8 mouse cellular contexts compared by ENCODE assay signal in genomic region chr17:29095201-29095733, GRCm38 (mm10). TPM values are rescaled to one million over a fixed set of nuclear protein-coding genes. Genes with fewer than 3 reads are reported as not detected.
DNase-seq lines count a peak whose midpoint lies in the region; ATAC-seq and TF ChIP-seq lines count a peak whose summit lies in the region.

No protein-coding gene starts in this region.

- H3K4me3 ChIP-seq in hindbrain, embryonic 13.5 days = peak overlapping the region; percentile 52

- H3K27me3 ChIP-seq in Patski = no peaks in the 10 kb centered on the region
- H3K27me3 ChIP-seq in hindbrain, embryonic 13.5 days = peaks cover 41% of the 10 kb centered on the region

- peak overlapping the region; percentile 77 for H3K9ac ChIP-seq in hindbrain, embryonic 13.5 days

- CTCF ChIA-PET in Patski (lab: Charles Lee) = interaction anchor here (0.9 to 5.9 kb wide), 15 partner anchors 21 to 151 kb away, joined by 3 to 68 read pairs (median 4); no protein-coding TSS in a partner anchor

- H3K36me3 ChIP-seq in hindbrain, embryonic 13.5 days = peaks cover 10% of the 10 kb centered on the region

- WGBS in hindbrain, embryonic 13.5 days = under 1% methylated on average over 44 of the region's 44 CpGs

- no peak for TF ChIP-seq CTCF in Patski (IDR thresholded peaks at IDR 0.05)

- peak; percentile 61 for ATAC-seq in Patski
- peak; percentile 84 for ATAC-seq in hindbrain, embryonic 13.5 days (ENCODE audit: low FRiP score)

- in situ Hi-C loops in Patski (cut with MboI; ENCODE audit: low pct_unique_long_range_greater_than_20kb) = loop anchor here (5.0 kb wide), 1 partner anchor 77 kb away; no protein-coding TSS in a partner anchor

- peaks cover 25% of the 10 kb centered on the region for H3K4me1 ChIP-seq in hindbrain, embryonic 13.5 days (replicated peaks)

- DNase-seq in Patski (ENCODE audit: low read depth, low spot score) = peak; percentile 71
- peak; percentile 99 for DNase-seq in cerebellum, postnatal 14 days
- peak; percentile 94 to 95 for DNase-seq in frontal cortex, postnatal 14 days (ENCODE audit: low spot score in 2 of 2)
- peak; percentile 97 to 99 for DNase-seq in layer of hippocampus, postnatal 25 days (ENCODE audit: extremely low spot score in 1 of 2, low spot score in 1 of 2)
- DNase-seq in lung, postnatal 14 days = peak; percentile 98
- DNase-seq in ovary, postnatal 36 days (ENCODE audit: low spot score) = peak; percentile 93
- DNase-seq in thymus, postnatal 14 days = peak; percentile 94

- peak overlapping the region; percentile 88 for H3K4me2 ChIP-seq in hindbrain, embryonic 13.5 days

- no peaks in the 10 kb centered on the region for H3K9me3 ChIP-seq in hindbrain, embryonic 13.5 days

- peak overlapping the region; percentile 72; the same call in 1 of the 2 replicates for H3K27ac ChIP-seq in hindbrain, embryonic 13.5 days

- POLR2A ChIA-PET in Patski (lab: Charles Lee) = interaction anchor here (1.2 to 3.9 kb wide), 6 partner anchors 36 to 88 kb away, joined by 3 to 18 read pairs (median 4); partner anchors contain the start of gene Stk38

RNA-seq across cellular contexts. Expression of gene Cdkn1a, which starts 4.5 kb away (rescaled TPM):
- 29.0 TPM for polyA plus RNA-seq in Patski (2021)
- polyA plus RNA-seq in hindbrain, embryonic 13.5 days (2015; fragmentation: Nextera tagmentation; extraction: Ambion mirVana) = 56.5 and 56.9 TPM in 2 replicates
- total RNA-seq in layer of hippocampus, postnatal 25 days (2021) = 10 to 100 TPM in 1 of 2 experiments, 1 to 10 TPM in 1; 7.1 to 13.9 TPM

RNA-seq across cellular contexts. Expression of gene Rab44, which starts 18.7 kb away (rescaled TPM):
- polyA plus RNA-seq in Patski (2021) = 0.04 TPM
- 0.22 TPM in 1 of 2 replicates, not detected in the other for polyA plus RNA-seq in hindbrain, embryonic 13.5 days (2015; fragmentation: Nextera tagmentation; extraction: Ambion mirVana)
- under 1 TPM in 1 of 2 experiments, not detected in 1; 0.07 TPM for total RNA-seq in layer of hippocampus, postnatal 25 days (2021)

Comparison
In these comparisons a context has a peak if more than half of its experiments do, and no peak if none do; other contexts are left out.
1. Peak in every context shown above with its lines: DNase-seq, ATAC-seq, H3K4me3 ChIP-seq and H3K27ac ChIP-seq.